Mouse (Mus musculus) urinary bladder, postnatal 36 days (tissue): ENCODE results near the gene Mrvi1.

ENCODE experiments used
- DNase-seq, 2 experiments: peaks; one replicate each; pipeline ENCODE4 v3.0.0; 2022; ENCODE audit warnings: low spot score in 2 of 2, mixed read lengths in 1 of 2

Gene Mrvi1

DNA sequence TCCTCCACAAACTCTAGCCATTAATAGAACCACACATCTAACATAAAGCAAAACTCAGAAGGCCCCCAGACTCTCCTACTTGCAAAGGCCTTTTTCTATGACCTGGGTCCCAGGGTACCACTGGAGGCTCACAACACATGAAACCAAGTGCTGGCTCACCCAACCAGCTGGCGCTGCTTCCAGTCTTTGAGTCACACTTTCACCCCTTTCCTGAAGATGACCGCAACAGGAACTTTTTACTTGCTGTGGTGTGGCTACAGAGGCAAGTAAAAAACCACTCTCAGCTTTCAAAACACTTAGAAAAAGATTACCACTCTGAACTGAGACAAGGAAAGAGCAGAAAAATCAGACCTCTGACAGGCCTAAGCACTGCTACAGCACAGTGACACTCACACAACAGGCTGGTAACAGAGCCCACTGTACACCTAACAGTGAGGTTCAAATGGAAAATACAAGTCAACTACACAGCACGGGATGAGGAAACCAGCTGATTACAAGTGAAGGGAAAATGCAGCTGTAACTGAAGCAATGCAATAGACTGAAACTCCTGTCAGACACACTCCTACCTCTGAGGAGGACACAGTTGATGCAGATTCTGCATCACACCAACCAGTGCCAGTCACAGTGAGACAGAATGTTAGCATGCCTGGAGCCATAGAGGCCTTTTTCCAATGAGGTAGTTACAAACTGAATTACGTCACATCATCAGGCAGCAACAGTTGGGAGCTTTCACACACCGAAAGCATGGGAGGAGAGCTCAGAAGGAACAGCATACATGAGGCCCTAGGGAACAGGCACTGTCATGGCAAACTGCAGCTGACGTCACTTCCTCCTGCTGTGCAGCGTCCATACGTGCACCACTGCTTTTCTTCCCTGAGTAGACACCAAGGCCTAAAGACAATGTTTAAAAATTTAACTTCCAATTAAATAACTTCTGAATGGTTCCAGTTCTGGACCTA is 158.0 kb downstream of the Mrvi1 start:
- no peak for DNase-seq

DNA sequence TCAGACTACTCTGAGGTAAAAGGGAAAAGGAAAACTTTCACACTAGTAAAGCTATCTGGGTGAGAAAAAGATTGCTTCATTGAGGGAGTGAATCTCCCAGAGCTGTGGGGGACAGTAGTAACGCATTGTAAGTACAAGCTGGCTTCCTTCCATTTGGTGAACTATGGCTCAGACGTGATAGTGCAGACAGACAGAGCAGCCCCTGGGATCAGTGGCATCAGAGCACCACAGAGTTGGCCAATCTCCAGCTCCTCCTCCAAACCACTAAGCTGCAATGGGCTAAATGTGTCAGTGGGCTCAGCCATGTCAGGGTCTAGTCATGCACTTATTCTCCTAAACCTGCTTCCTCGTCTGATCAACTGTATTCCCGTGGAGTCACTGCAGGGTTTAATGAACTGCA is 158.7 kb downstream of the Mrvi1 start:
- DNase-seq = no peak

DNA sequence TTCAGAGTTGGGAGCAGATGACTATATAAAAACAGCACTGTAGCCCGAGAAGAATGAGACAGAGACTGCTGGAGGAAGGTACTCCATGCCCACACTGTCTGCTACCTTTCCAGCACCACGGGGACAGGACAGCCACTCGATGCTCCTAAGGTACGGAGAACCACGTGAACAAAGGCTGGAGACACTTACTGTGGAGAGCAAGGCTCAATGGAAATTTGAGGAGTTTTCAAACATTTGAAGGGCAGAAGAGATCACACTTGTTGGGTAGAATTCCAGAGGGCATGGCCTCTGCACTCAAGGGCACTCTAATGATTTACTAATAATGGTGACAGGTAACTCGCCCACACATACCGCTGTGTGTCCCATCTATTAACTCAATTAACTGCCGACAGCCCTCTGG is 159.2 kb downstream of the Mrvi1 start:
- DNase-seq = no peak

DNA sequence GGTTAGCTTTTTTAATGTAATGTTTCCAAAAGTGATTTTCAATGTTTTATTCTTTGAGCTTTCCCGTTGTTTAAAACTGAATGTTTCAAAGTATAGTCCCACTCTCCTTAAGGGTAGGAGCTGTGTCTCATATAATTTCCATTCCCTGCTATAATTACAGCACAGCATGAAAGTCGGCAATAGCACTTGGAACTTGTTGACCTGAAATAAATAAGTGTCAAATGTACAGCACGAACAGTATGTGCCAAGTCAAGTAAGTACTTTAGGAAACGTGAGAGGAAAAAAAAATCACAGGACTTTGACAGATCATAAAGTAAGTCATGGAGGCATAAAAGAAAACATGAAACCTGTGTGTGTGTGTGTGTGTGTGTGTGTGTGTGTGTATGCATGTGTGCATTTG is 160.2 kb downstream of the Mrvi1 start:
- DNase-seq = no peak

DNA sequence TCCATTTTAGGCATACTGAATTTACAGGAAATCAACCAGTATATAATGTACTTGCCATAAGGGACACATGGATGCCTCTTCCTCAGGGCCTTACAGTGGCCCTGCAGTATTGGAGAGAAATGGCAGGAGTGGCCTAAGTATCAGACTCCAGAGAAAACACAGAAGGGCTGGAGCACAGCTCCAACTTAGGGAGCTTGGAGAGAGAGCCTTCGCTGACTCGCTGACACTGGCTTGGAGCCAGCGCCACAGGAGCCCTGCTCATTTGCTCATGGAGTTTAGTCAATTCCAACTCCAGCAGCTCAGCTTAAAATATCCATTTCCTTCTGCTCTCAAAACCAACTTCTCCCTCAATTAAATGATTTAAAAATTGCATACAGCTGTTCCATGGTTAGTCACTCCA is 160.6 kb downstream of the Mrvi1 start:
- no peak for DNase-seq

DNA sequence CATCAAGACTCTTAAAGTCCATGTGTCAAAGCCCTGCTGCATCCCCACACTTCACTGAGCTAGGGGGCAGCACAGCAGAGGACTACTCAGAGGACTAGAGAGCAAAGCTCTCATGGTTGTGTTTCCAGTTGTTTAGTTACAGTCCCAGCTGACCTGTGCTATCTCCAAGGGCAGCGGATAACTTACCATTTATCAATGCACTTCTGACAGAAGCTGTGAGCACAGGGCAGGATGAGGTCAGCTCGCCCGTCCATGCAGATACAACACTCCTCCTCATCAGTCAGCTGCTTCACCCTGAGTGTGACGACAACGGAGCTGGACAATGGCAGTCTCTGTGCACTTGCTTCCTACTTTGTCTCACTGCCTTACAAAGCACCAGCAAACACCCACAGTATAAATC is 161.2 kb downstream of the Mrvi1 start:
- DNase-seq = no peak

DNA sequence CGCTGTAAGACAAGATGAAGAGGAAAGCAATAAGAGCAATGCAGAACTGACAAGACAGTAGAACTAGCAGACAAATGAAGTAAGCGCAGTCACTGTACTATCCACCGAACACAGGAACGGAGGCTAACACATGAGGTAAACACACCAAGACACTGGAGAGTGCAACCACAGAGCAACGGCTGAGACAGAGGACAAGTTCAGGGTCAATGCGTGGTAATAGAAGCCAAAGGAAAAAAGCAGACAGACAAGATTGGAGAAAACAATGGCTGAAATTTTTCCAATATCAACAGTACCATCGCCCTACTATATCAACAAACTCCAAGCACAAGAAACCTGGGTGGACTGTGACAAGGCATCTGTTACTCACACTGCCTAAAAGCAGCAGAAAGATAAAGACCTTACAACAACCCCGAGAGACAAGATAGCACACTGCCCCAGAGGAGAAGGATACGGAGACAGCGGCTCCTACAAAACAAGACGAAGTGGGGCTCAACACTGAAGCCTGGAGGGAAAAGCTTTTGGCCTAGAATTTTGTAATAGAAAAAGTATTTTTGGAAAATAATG is 163.4 kb downstream of the Mrvi1 start:
- DNase-seq = no peak
